Mouse (Mus musculus): ENCODE results near the gene Ptprd. TPM values are rescaled to one million over a fixed set of nuclear protein-coding genes. Genes with fewer than 3 reads are reported as not detected.

Ptprd gene
- total and polyA plus RNA-seq, 3 experiments = 0.30 to 0.66 TPM; not detected in 1

DNA sequence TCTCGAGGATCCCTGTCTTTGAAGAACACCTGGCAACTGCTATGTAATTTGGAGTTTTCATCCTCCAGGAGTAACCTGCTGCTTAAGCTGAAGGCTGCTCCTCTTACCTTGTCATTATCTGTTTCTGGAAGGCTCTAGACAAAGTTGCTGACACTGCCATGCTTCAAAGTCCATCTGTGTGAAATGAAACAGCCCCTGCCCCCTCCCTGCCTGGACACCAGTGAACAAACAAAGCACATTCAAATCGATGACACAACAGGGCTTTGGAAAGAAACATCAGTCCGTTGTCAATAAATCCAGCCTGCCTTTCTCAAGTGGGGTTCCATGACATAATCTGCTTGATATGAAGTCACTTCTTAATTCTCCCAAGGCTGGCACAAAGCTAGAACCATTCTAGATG, 1867.7 kb downstream of the Ptprd start:
- Histone ChIP-seq H3K4me3 (ENCODE audit: low read depth, low read length) (no peak overlapping the region), H3K4me1 (ENCODE audit: insufficient read depth, low read depth, low read length) (no peaks in the 10 kb centered on the region), H3K9me3 (replicated peaks) (no peaks in the 10 kb centered on the region), H3K36me3 (replicated peaks) (no peaks in the 10 kb centered on the region), H3K27me3 (ENCODE audit: insufficient read depth, low read length) (no peaks in the 10 kb centered on the region)
- DNase-seq (ENCODE audit: low spot score) (no peak), ATAC-seq (ENCODE audit: extremely low read depth, insufficient number of reproducible peaks, low FRiP score, poor library complexity, severe bottlenecking) (no peak)
- TF ChIP-seq CTCF (IDR thresholded peaks at IDR 0.05; ENCODE audit: low read depth, low read length) (no peak), TAL1 (conservative IDR thresholded peaks at IDR 0.05; ENCODE audit: low read depth, low read length) (no peak), GATA2 (IDR thresholded peaks at IDR 0.05; ENCODE audit: borderline replicate concordance, low read depth, low read length) (no peak), GATA1 (IDR thresholded peaks at IDR 0.05; ENCODE audit: borderline replicate concordance, low read length) (no peak), POLR2AphosphoS5 (IDR thresholded peaks at IDR 0.05; ENCODE audit: insufficient replicate concordance, low read depth, low read length) (no peak)

DNA sequence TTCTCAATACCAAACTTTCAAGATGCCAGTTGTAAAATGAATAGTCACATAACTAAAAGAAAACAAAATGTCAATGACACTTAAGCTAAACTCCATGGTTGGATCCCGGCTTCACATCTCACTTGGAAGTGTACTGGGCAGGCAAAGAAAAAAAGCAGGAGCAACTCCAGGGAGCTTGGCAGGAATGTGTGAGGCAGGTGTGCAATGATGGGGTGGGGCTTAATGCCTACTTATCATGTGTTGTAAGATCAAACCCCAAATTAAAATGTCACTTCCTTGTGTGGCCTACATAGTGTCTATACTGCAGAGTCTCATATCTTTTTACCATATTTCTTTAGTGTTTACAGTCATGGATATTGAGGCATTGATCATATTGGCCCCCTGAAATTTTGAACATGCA, 1873.8 kb downstream of the Ptprd start:
- Histone ChIP-seq H3K36me3 (replicated peaks) (no peaks in the 10 kb centered on the region), H3K9me3 (replicated peaks) (no peaks in the 10 kb centered on the region), H3K4me1 (ENCODE audit: insufficient read depth, low read depth, low read length) (no peaks in the 10 kb centered on the region), H3K4me3 (ENCODE audit: low read depth, low read length) (no peak overlapping the region), H3K27me3 (ENCODE audit: insufficient read depth, low read length) (no peaks in the 10 kb centered on the region)
- DNase-seq (ENCODE audit: low spot score) (no peak), ATAC-seq (ENCODE audit: extremely low read depth, insufficient number of reproducible peaks, low FRiP score, poor library complexity, severe bottlenecking) (no peak)
- no peak for TF ChIP-seq CTCF (IDR thresholded peaks at IDR 0.05; ENCODE audit: low read depth, low read length)
- TF ChIP-seq POLR2AphosphoS5 (IDR thresholded peaks at IDR 0.05; ENCODE audit: insufficient replicate concordance, low read depth, low read length) = no peak
- no peak for TF ChIP-seq GATA1 (IDR thresholded peaks at IDR 0.05; ENCODE audit: borderline replicate concordance, low read length)
- TF ChIP-seq TAL1 (conservative IDR thresholded peaks at IDR 0.05; ENCODE audit: low read depth, low read length) = no peak

DNA sequence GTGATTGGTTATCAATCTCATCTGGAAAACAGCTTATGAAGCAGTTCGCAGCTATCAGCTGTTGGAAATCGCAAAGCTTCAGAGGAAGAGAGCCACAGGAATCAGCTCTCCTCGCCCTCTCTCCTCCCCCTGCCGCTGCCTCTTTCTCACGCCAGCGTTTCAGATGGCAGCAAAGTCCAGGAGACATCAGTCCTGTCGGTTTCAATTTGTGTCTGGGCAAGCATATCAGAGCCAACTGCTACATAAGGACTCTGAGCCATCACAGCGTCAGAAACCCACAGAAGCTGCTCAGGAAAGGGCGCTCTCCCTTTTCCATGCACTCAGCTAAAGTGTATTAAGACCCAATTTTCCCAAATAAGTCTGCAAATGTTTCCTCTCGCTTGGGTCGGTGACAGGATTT, 1884.4 kb downstream of the Ptprd start:
- ATAC-seq (ENCODE audit: extremely low read depth, insufficient number of reproducible peaks, low FRiP score, poor library complexity, severe bottlenecking) = no peak
- H3K4me1 ChIP-seq (ENCODE audit: insufficient read depth, low read depth, low read length) = no peaks in the 10 kb centered on the region
- no peaks in the 10 kb centered on the region for H3K9me3 ChIP-seq (replicated peaks)
- no peak overlapping the region for H3K4me3 ChIP-seq (ENCODE audit: low read depth, low read length)
- no peaks in the 10 kb centered on the region for H3K27me3 ChIP-seq (ENCODE audit: insufficient read depth, low read length)
- no peaks in the 10 kb centered on the region for H3K36me3 ChIP-seq (replicated peaks)
- TF ChIP-seq GATA2 (IDR thresholded peaks at IDR 0.05; ENCODE audit: borderline replicate concordance, low read depth, low read length) (no peak), CTCF (IDR thresholded peaks at IDR 0.05; ENCODE audit: low read depth, low read length) (no peak), TAL1 (conservative IDR thresholded peaks at IDR 0.05; ENCODE audit: low read depth, low read length) (no peak), GATA1 (IDR thresholded peaks at IDR 0.05; ENCODE audit: borderline replicate concordance, low read length) (no peak), POLR2AphosphoS5 (IDR thresholded peaks at IDR 0.05; ENCODE audit: insufficient replicate concordance, low read depth, low read length) (no peak)
- no peak for DNase-seq (ENCODE audit: low spot score)

DNA sequence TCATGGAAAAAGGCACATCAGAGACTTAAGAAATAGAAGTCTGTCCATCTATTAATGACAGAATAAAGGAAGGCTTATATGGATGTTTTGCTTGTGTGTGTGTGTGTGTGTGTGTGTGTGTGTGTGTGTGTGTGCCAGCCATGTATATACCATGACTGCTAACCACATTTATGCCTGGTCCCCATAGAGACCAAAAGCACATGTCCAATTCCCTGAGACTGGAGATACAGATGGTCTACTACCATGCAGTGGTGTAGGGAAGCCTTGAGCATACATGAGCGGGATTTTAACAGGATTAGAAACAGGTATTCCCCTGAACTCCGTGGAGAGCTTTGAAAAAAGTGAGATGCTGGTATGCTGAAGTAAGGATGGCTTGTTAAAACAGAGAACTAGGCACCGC, 1886.1 kb downstream of the Ptprd start:
- Histone ChIP-seq H3K36me3 (replicated peaks) (no peaks in the 10 kb centered on the region), H3K4me1 (ENCODE audit: insufficient read depth, low read depth, low read length) (no peaks in the 10 kb centered on the region), H3K27me3 (ENCODE audit: insufficient read depth, low read length) (no peaks in the 10 kb centered on the region), H3K4me3 (ENCODE audit: low read depth, low read length) (no peak overlapping the region), H3K9me3 (replicated peaks) (no peaks in the 10 kb centered on the region)
- DNase-seq (ENCODE audit: low spot score) (no peak), ATAC-seq (ENCODE audit: extremely low read depth, insufficient number of reproducible peaks, low FRiP score, poor library complexity, severe bottlenecking) (no peak)
- TF ChIP-seq TAL1 (conservative IDR thresholded peaks at IDR 0.05; ENCODE audit: low read depth, low read length) (no peak), GATA2 (IDR thresholded peaks at IDR 0.05; ENCODE audit: borderline replicate concordance, low read depth, low read length) (no peak), CTCF (IDR thresholded peaks at IDR 0.05; ENCODE audit: low read depth, low read length) (no peak), GATA1 (IDR thresholded peaks at IDR 0.05; ENCODE audit: borderline replicate concordance, low read length) (no peak), POLR2AphosphoS5 (IDR thresholded peaks at IDR 0.05; ENCODE audit: insufficient replicate concordance, low read depth, low read length) (no peak)

DNA sequence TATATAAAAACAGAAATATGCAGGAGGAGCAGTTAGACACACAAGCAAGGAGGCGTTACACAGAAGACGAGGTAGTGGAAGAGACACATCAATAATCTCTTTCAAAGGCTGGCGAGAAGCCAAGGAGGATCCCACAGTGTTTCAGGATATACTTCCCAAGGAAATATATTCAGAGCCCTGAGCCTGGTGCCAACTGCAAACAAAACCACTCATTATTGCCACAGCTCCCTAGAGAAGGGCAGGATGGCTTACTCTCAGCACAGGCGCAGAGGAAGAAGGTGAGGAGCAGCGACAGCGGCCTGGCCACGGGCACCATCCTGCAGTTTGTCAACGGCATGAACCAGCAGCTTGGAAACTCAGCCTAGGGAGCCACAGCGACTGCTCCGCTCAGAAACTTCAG, 1886.8 kb downstream of the Ptprd start:
- no peak for DNase-seq (ENCODE audit: low spot score)
- no peak for TF ChIP-seq GATA1 (IDR thresholded peaks at IDR 0.05; ENCODE audit: borderline replicate concordance, low read length)
- no peak for TF ChIP-seq GATA2 (IDR thresholded peaks at IDR 0.05; ENCODE audit: borderline replicate concordance, low read depth, low read length)
- TF ChIP-seq TAL1 (conservative IDR thresholded peaks at IDR 0.05; ENCODE audit: low read depth, low read length) = no peak
- no peak for TF ChIP-seq POLR2AphosphoS5 (IDR thresholded peaks at IDR 0.05; ENCODE audit: insufficient replicate concordance, low read depth, low read length)
- TF ChIP-seq CTCF (IDR thresholded peaks at IDR 0.05; ENCODE audit: low read depth, low read length) = no peak
- Histone ChIP-seq H3K4me1 (ENCODE audit: insufficient read depth, low read depth, low read length) (no peaks in the 10 kb centered on the region), H3K4me3 (ENCODE audit: low read depth, low read length) (no peak overlapping the region), H3K9me3 (replicated peaks) (no peaks in the 10 kb centered on the region), H3K36me3 (replicated peaks) (no peaks in the 10 kb centered on the region), H3K27me3 (ENCODE audit: insufficient read depth, low read length) (no peaks in the 10 kb centered on the region)
- ATAC-seq (ENCODE audit: extremely low read depth, insufficient number of reproducible peaks, low FRiP score, poor library complexity, severe bottlenecking) = no peak

DNA sequence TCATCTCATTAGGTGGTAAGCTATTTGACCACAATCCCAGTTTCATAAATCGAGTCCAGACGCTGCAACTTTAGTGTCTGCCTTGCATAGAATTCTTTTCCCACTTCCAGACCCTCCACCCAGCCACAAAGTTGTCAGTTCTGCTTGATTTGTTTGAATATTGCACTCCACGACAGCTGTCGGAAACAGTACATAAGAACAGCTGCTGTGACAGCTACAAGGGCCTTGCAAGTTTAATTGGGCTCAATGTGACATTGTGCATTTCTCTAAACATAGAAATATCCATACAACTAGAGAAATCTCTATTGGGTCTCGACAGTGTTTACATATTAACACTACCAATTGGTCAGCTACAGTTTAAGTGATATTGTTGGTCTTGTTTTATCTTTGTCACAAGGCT, 1887.3 kb downstream of the Ptprd start:
- ATAC-seq (ENCODE audit: extremely low read depth, insufficient number of reproducible peaks, low FRiP score, poor library complexity, severe bottlenecking) (no peak), DNase-seq (ENCODE audit: low spot score) (no peak)
- no peak overlapping the region for H3K4me3 ChIP-seq (ENCODE audit: low read depth, low read length)

More for the DNA sequence above, 1887.3 kb downstream of the Ptprd start:
- Histone ChIP-seq H3K4me1 (ENCODE audit: insufficient read depth, low read depth, low read length) (no peaks in the 10 kb centered on the region), H3K9me3 (replicated peaks) (no peaks in the 10 kb centered on the region), H3K36me3 (replicated peaks) (no peaks in the 10 kb centered on the region), H3K27me3 (ENCODE audit: insufficient read depth, low read length) (no peaks in the 10 kb centered on the region)
- TF ChIP-seq POLR2AphosphoS5 (IDR thresholded peaks at IDR 0.05; ENCODE audit: insufficient replicate concordance, low read depth, low read length) = no peak
- TF ChIP-seq TAL1 (conservative IDR thresholded peaks at IDR 0.05; ENCODE audit: low read depth, low read length) = no peak
- TF ChIP-seq GATA1 (IDR thresholded peaks at IDR 0.05; ENCODE audit: borderline replicate concordance, low read length) = no peak
- no peak for TF ChIP-seq CTCF (IDR thresholded peaks at IDR 0.05; ENCODE audit: low read depth, low read length)
- TF ChIP-seq GATA2 (IDR thresholded peaks at IDR 0.05; ENCODE audit: borderline replicate concordance, low read depth, low read length) = no peak

Data from G1E (cell line).